In the genomic region with DNA sequence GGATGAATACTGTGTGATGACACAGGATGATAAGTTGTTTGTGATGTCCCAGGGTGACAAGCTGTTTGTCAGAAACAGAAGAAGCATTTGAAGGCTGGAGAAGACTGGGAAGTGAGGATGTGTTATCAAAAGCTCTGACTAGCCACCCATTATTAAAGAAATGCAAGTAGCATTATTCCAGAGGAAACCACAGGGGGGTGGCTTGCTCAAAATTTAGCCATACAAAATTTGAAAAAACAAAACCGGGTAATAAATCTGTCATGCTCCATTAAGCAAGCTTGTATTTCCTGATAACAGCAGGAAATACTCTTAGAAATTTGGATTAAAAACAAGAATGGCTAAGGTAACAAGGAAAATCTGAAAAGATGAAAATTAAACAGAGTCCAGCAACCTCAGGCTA, we compare ENCODE assay signal across 20 mouse cellular contexts.
DNase-seq lines count a peak whose midpoint lies in the region; ATAC-seq and TF ChIP-seq lines count a peak whose summit lies in the region.
"Had no signal": no experiment of that assay in that cellular context is flagged by ENCODE, and none has a peak within 500 bp of the region (broad histone marks: within the 10 kb centered on the region; RNA-seq: fewer than 3 reads in every experiment).

No protein-coding gene starts in this region.

- peak; percentile 38 for DNase-seq in adrenal gland, postnatal 14 days
- no peak for DNase-seq in adrenal gland, adult 8-10 months
- peak; percentile 56 for DNase-seq in kidney, postnatal 10 days
- DNase-seq in lung, embryonic 14.5 days, result peak; percentile 53
- no peak for DNase-seq in lung, postnatal 36 days
- DNase-seq: cerebellum, adult 11-12 months; cerebellum, adult 9-10 months; cerebellum, postnatal 25 days; gastrocnemius, postnatal 10 days; heart, adult 18-20 months; heart, postnatal 10 days; heart, postnatal 4 days had no signal

- H3K4me2 ChIP-seq in kidney, embryonic 14.5 days (replicated peaks; ENCODE audit: low read depth, low read length), result no peak overlapping the region
- no peak overlapping the region for H3K4me2 ChIP-seq in lung, embryonic 14.5 days
- H3K4me2 ChIP-seq in hindbrain, embryonic 13.5 days, result no peak overlapping the region
- H3K4me2 ChIP-seq: embryonic facial prominence, embryonic 13.5 days; forebrain, embryonic 12.5 days; hindbrain, embryonic 14.5 days had no signal

- WGBS in kidney, embryonic 14.5 days, result 59% methylated on average over 1 of the region's 1 CpGs
- 45% methylated on average over 1 of the region's 1 CpGs for WGBS in lung, embryonic 14.5 days
- 62% methylated on average over 1 of the region's 1 CpGs for WGBS in hindbrain, embryonic 13.5 days

- no peak overlapping the region for H3K27ac ChIP-seq in kidney, embryonic 14.5 days (ENCODE audit: low read depth, low read length)
- no peak overlapping the region for H3K27ac ChIP-seq in lung, embryonic 14.5 days (ENCODE audit: low read depth)
- H3K27ac ChIP-seq in hindbrain, embryonic 13.5 days, result no peak overlapping the region
- H3K27ac ChIP-seq: embryonic facial prominence, embryonic 13.5 days; forebrain, embryonic 12.5 days; heart, embryonic 10.5 days; hindbrain, embryonic 14.5 days had no signal

- H3K4me3 ChIP-seq in kidney, embryonic 14.5 days (ENCODE audit: low read length), result no peak overlapping the region
- no peak overlapping the region for H3K4me3 ChIP-seq in lung, embryonic 14.5 days (ENCODE audit: low read depth, low read length)
- H3K4me3 ChIP-seq in hindbrain, embryonic 13.5 days, result no peak overlapping the region
- H3K4me3 ChIP-seq: embryonic facial prominence, embryonic 13.5 days; forebrain, embryonic 12.5 days; heart, embryonic 10.5 days had no signal

- H3K27me3 ChIP-seq in kidney, embryonic 14.5 days (ENCODE audit: control insufficient read depth, insufficient read depth, low read length), result no peaks in the 10 kb centered on the region
- no peaks in the 10 kb centered on the region for H3K27me3 ChIP-seq in lung, embryonic 14.5 days (ENCODE audit: insufficient read depth, low read length)
- no peaks in the 10 kb centered on the region; the same call in 1 of the 2 replicates for H3K27me3 ChIP-seq in hindbrain, embryonic 13.5 days
- H3K27me3 ChIP-seq: embryonic facial prominence, embryonic 13.5 days; forebrain, embryonic 12.5 days had no signal

- H3K4me1 ChIP-seq in kidney, embryonic 14.5 days (ENCODE audit: control insufficient read depth, insufficient read depth, low read length), result peaks cover 8% of the 10 kb centered on the region
- H3K4me1 ChIP-seq in lung, embryonic 14.5 days (ENCODE audit: insufficient read depth), result no peaks in the 10 kb centered on the region
- H3K4me1 ChIP-seq in hindbrain, embryonic 13.5 days (replicated peaks), result no peaks in the 10 kb centered on the region; the same call in 1 of the 2 replicates
- H3K4me1 ChIP-seq: embryonic facial prominence, embryonic 13.5 days had no signal

- no peaks in the 10 kb centered on the region for H3K36me3 ChIP-seq in kidney, embryonic 14.5 days (ENCODE audit: control insufficient read depth, insufficient read depth, low read length)
- no peaks in the 10 kb centered on the region for H3K36me3 ChIP-seq in lung, embryonic 14.5 days (ENCODE audit: insufficient read depth)
- H3K36me3 ChIP-seq in hindbrain, embryonic 13.5 days, result no peaks in the 10 kb centered on the region
- H3K36me3 ChIP-seq: embryonic facial prominence, embryonic 13.5 days; forebrain, embryonic 12.5 days; heart, embryonic 10.5 days had no signal

- ATAC-seq in kidney, embryonic 14.5 days (ENCODE audit: low FRiP score, low TSS enrichment), result no peak
- ATAC-seq in lung, embryonic 14.5 days (ENCODE audit: insufficient read depth), result no peak
- ATAC-seq in hematopoietic stem cell, adult 5-6 weeks (replicated peaks in 1 of 2; ENCODE audit: insufficient read depth in 1 of 2, low FRiP score in 2 of 2, low TSS enrichment in 1 of 2, low read depth in 1 of 2, poor library complexity in 2 of 2, severe bottlenecking in 2 of 2), result peak; percentile 51 to 70; a peak in 3 of 4 replicates
- no peak for ATAC-seq in hindbrain, embryonic 13.5 days (ENCODE audit: low FRiP score)
- ATAC-seq: forebrain, embryonic 16.5 days had no signal

- no peak overlapping the region for H3K9ac ChIP-seq in kidney, embryonic 14.5 days (ENCODE audit: low read depth, low read length)
- H3K9ac ChIP-seq in lung, embryonic 14.5 days, result no peak overlapping the region
- H3K9ac ChIP-seq in hindbrain, embryonic 13.5 days, result no peak overlapping the region
- H3K9ac ChIP-seq: embryonic facial prominence, embryonic 13.5 days; forebrain, embryonic 12.5 days; hindbrain, embryonic 14.5 days had no signal

- TF ChIP-seq CTCF in lung, embryonic 14.5 days (IDR thresholded peaks at IDR 0.05; ENCODE audit: low read depth), result no peak

- no peaks in the 10 kb centered on the region for H3K9me3 ChIP-seq in kidney, embryonic 14.5 days (ENCODE audit: control insufficient read depth, low read length)
- no peaks in the 10 kb centered on the region for H3K9me3 ChIP-seq in lung, embryonic 14.5 days (ENCODE audit: low read depth, low read length)
- no peaks in the 10 kb centered on the region for H3K9me3 ChIP-seq in hindbrain, embryonic 13.5 days
- H3K9me3 ChIP-seq: embryonic facial prominence, embryonic 13.5 days; forebrain, embryonic 12.5 days; heart, embryonic 10.5 days had no signal

Comparison
In these comparisons a context has a peak if more than half of its experiments do, and no peak if none do; other contexts are left out.
1. DNase-seq: peak in adrenal gland, postnatal 14 days (single experiment), kidney, postnatal 10 days (single experiment) and lung, embryonic 14.5 days (single experiment); none in adrenal gland, adult 8-10 months (single experiment) and lung, postnatal 36 days (single experiment).
2. ATAC-seq: peak in hematopoietic stem cell, adult 5-6 weeks (2 of 2); none in kidney, embryonic 14.5 days (single experiment), lung, embryonic 14.5 days (single experiment) and hindbrain, embryonic 13.5 days (single experiment).